Mouse (Mus musculus) layer of hippocampus, adult 9-10 months (tissue): ENCODE measurements around the gene Cfap157.

Source experiments
- DNase-seq: peaks from one replicate; pipeline ENCODE4 v3.0.0; 2022; ENCODE audit warnings: low spot score

Gene Cfap157

DNA sequence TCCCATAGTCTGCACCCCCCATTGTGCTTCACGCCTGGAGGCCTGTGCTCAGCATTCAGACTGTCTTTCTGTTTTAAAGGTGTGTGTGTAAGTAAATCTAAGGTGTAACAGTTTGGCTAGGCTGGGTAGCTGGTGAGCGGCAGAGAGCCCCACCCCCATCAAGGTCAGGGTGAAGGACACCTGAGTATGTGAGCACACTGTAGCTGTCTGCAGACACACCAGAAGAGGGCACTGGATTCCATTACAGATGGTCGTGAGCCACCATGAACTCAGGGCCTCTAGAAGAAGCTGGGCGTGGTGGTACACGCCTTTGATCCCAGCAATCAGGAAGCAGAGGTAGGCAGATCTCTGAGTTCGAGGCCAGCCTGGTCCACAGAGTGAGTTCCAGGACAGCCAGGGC, 2.5 kb downstream of the Cfap157 start:
- DNase-seq = no peak

GRCm38 (mm10) chr2:32779714-32780113, 4.5 kb downstream of the Cfap157 start:
- no peak for DNase-seq

DNA sequence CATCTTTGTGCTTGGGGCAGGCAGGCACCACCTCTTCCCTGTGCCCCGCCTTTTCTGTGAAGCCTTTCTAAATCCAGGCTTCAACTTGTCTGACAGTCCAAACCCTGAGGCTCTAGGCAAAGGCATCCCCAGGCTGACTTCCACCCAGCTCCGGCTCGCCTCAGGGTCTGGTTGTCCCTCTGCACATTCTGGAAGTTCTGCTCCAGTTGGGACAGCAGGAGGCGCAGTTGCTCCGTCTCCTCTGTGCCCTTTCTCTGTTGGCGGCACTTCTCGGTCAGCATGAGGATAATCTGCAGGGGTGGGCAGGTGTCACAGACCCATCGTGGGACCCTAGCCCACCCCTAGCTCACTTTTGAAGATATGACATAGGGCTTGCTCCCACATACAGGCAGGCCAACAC, 5.1 kb downstream of the Cfap157 start:
- DNase-seq = no peak

DNA sequence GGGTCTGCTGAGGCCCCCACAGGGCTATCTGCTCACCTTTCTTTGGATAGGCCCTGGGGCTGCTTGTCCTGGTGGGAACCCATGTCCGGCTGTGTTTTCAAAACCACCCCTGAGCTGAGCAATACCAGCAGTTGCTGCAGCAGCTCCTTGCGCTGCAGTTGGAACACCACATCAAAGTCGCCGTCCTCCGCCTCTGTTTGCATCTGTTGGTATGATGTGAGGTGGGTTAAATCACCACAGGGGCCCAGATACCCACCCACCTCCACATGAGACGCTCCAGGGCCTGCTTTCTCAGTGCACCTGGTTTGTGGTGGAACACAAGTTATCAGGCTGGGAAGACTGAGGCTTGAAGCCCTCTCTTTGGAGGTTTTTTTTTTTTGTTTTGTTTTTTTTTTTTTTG, 6.1 kb downstream of the Cfap157 start:
- DNase-seq = no peak

DNA sequence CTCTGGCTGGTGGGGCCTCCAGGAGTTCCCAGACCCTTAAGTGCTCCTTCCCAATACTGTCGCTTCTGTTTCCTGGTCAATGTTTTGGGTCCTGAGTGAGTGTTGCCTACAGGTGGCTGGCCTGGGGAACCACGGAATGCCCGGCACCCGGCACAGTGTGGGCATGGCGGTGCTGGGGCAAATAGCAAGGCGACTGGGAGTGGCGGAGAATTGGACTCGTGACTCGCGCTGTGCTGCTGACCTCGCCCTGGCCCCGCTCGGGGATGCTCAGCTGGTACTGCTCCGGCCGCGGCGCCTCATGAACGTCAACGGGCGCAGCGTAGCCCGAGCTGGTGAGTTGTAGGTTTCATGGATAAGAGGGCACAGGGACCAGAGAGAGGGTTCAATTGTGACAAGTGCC, 8.0 kb downstream of the Cfap157 start:
- DNase-seq = no peak

DNA sequence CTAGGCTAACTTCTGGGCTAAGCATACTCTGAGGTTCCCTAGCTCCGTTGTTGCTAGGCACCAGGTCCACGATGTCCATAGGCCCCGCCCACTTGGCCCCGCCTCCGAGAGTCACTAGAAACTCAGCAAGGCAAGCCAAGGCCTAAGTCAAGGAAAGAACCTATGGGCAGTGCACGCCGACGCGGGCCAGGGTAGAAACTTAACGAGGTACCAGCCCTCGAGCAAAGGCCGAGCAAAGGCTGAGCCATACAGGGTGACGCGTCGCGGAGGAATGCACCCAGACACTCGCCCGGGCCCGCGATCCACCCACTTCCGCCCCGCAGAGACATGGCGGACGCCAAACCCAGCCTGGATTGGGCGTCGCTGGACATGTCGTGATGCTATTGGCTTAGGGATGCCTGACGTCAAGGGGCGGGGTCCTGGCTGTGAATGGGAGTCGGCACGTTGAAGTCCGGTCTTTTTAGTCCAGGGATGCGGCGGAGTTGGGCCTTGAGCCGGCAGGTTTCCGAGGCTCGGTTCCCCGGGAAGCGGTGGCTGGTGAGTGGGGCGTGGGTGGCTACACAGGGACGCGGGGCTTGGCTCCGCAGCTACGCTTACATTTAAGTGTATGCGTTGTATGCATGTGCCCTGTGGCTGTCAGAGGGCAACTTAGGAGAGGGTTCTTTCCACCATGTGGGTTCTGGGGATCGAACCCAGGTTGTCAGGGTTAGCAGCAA, 8.7 kb downstream of the Cfap157 start, which contains the start of the genes Ttc16 and Ptrh1:
Ttc16 (minus strand) TSS at position 275 of the 716 bp plus-strand sequence.
Ptrh1 (plus strand) TSS at position 428 of the 716 bp plus-strand sequence.
- peak; percentile 97 for DNase-seq

DNA sequence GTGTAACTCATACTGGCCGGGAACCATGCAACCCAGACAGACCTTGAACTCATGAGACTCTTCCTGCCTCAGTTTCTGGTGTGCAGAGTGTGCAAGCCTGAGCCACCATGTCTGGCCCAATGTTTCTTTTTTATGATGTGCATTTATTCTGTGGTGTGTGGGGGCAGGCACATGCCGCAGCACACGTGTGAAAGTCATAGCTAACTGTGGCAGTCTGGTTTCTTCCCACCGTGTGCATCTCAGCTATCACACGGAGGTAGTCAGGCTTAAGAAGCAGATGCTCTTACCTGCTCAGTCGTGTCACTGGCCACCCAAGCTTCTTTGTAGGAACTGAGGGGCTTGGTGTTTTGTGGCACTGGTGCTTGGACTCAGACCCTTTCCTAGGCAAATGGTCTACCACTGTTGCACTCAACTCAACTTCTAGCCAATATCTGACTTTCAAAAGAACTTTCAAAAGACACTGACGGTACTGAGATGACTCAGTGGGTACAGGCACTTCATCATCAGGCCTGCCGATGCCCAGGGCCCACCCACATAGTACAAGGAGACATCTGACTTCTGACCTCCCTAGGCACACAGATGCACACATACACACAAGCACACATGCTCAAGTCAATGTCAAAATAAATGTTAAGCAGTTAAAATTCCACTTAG, 11.5 kb downstream of the Cfap157 start:
- no peak for DNase-seq

DNA sequence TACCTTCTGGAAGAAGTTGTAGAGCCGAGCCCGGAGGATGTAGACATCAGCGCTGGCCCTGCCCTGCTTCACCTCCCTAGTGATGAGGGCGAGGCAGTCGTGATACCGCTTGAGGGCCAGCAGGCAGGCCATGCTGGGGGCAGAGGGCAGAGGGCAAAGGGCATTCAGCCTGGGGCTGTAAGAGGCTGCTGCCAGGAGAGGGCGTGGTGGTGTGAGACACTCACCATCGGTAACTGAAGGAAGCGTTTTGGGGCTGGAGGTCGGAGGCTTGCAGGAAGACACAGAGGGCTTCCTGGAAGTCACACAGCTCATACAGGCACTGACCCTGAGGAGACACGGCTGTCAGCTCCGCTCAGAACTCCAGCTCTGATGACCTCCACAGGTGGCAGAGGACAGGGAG, 12.3 kb downstream of the Cfap157 start:
- DNase-seq = no peak

- no peak for DNase-seq
Measured at GRCm38 (mm10) chr2:32769327-32770085, 14.7 kb downstream of the Cfap157 start.

GRCm38 (mm10) chr2:32768661-32769285, 15.5 kb downstream of the Cfap157 start:
- no peak for DNase-seq

DNA sequence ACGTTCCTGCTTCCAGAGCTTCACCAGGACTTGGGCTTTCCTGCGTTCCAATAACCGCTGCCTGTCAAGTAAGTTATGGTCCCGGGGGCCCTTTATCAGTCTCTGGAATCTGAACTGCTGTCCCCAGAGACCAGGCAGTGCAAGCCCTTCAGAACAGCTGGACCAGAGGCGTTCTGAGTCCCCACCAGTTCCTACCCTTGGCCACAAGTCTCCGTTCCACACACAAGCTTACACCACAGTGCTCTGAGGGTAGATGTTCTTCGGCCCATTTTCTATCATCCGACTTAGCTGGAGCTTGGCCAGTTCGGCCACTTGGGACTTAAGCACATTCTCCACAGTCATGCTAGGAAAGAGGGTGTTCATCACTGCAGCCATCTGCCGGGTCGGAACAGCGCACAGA, 17.0 kb downstream of the Cfap157 start:
- DNase-seq = no peak

- no peak for DNase-seq
Measured at GRCm38 (mm10) chr2:32763353-32763752, 20.9 kb downstream of the Cfap157 start.

DNA sequence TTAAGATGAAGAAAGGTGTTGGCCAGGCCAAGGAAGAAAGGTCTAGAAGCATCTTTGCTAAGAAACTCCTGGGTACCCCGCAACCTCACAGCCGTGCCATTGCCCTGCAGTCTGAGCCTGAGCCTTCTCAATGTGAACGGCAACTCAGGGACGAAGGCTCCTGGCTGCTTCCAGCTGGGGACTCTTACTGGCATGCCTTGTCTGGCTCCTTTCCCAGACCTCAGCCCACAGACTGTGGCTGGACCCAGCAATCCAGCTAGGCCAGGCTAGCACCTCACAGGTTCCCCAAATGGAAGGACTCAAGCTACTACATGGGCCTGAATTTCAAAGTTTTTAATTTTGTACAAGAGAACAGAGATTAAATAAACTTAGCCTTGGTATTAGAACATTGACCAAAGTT, 22.4 kb downstream of the Cfap157 start:
- DNase-seq = no peak

GRCm38 (mm10) chr2:32761361-32761760, 22.9 kb downstream of the Cfap157 start:
- DNase-seq = no peak

GRCm38 (mm10) chr2:32759001-32759400, 25.2 kb downstream of the Cfap157 start:
- DNase-seq = peak; percentile 8

- DNase-seq = no peak
Measured at GRCm38 (mm10) chr2:32758503-32758902, 25.7 kb downstream of the Cfap157 start.

DNA sequence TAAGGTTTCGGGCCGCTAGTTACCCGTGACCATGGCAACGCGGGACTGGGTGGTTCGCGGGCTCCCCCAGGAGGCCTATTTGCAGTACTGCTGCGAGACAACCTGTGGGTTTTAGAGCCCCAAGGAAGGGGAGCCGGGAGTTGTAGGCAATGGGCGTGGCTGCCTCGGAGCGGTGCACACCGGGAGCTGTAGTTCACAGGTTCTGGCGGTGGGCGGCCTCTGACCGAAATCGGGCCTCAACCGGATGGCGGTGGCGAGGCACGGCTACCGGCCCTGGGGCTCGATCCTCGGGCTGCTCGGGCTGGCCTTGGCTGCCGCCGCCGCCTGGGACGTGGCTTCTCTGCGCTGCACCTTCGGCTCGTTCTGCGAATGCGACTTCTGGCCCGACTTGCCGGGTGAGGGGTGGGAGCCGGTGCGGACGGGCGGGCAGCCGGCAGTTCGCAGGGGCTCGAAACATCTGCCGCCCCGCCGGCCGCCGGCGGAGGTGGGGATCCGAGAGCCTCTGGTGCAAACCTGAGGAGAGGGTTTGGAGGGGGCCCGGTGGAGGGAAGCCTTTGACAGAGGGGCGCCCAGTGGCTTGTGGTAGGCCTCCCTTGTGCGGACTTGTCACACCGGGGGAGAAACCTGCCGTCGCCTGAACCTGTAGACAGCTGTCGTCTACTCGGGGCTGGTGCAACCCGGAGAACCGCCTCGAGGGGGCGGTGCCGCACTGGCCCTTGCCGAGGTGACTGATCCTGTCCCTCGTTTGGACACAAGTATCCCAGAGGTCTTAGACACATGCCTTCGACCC, 27.0 kb downstream of the Cfap157 start, which contains the start of gene Tor2a:
Tor2a (plus strand) TSS at position 179 of the 790 bp plus-strand sequence.
- DNase-seq = peak; percentile 97

- no peak for DNase-seq
Measured at GRCm38 (mm10) chr2:32756674-32757055, 27.6 kb downstream of the Cfap157 start.

DNA sequence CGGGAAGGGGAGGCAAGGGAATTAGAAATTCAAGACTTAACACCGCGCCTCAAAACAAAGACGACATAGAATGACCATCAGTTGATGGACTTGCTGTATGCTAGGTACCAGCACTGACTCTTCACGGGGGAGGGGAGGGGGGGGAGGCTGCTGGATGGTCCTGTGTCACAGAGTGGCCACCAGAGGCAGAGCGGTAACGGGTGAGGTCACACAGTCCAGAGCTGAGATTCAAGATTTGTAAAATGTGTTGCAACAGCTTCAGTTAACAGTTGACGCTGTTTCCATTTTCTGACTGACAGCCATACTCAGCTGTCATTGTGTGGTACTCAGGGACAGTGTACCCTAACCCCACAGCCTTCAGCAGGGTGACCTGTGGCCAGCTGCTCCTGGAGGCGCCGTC, 32.0 kb downstream of the Cfap157 start:
- no peak for DNase-seq

DNA sequence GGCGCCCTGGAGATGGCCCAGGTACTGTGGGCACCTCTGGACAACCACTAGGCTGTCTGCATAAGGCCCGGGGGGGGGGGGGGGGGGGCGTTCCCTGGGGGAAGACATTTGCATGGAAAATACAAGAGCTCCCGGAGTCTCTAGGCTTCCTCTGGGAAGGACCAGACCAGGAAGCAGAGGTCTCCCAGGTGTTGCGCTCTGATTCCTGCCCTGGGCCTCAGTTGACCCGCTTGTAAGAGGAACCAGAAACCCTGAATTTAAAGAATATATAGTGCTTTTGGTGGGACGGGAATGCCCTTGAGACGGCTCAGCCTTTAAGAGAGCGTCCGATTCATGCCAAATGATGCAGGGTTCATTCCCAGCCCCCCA, 32.6 kb downstream of the Cfap157 start:
- no peak for DNase-seq

DNA sequence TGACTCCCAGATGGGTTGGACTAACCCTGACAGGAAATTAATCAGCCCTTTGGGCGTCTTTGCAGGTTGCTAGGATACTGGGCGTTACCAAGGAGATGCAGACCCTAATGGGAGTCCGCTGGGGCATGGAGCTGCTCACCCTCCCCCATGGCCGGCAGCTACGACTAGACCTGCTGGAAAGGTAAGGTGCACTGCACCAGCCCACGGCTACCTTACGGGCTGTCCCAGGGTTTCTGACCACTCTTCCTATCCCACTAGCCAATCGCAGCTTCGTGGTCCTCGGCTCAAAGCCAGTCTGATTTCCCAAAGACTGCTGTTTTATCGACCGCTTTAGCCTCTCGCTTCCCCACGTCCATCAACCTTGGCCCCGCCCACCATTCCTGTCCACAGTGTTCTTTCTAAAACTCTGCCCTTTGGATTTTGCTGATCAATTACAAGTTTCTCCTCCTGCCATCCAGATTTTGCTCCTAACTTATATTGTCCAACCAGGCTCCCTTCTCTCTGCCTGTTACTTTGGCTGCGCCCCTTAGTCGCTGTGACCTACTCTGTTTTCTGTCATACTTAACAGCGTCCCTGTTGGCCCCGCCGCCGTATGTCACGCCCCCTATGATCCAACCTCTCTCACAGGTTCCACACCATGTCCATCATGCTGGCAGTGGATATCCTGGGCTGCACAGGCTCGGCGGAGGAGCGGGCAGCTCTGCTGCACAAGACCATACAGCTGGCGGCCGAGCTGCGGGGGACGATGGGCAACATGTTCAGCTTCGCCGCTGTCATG, 33.2 kb downstream of the Cfap157 start:
- no peak for DNase-seq
